Mouse (Mus musculus) bone marrow macrophage, adult 2 months (primary cell): ENCODE results near the gene Hirip3. TPM values are rescaled to one million over a fixed set of nuclear protein-coding genes. Genes with fewer than 3 reads are reported as not detected.

Source experiments
- H3K27ac ChIP-seq: 2 replicates; pipeline ENCODE4 v1.5.1; 2012; ENCODE audit warnings: low read depth, low read length; ENCODE audit not compliant: insufficient read depth
- H3K4me1 ChIP-seq: 2 replicates; pipeline ENCODE4 v1.6.1; 2012; ENCODE audit warnings: low read length; ENCODE audit not compliant: control insufficient read depth, insufficient read depth
- H3K4me3 ChIP-seq: 2 replicates; pipeline ENCODE4 v1.5.1; 2012; ENCODE audit warnings: mild to moderate bottlenecking, low read length, moderate library complexity; ENCODE audit not compliant: insufficient read depth
- CTCF ChIP-seq: IDR thresholded peaks from 2 replicates; pipeline ENCODE4 v1.5.1; 2012; ENCODE audit warnings: low read depth, mild to moderate bottlenecking, low read length, moderate library complexity
- POLR2A ChIP-seq: IDR thresholded peaks from 2 replicates; pipeline ENCODE4 v1.6.1; 2012; ENCODE audit warnings: mild to moderate bottlenecking, low read depth, low read length, borderline replicate concordance
- polyA plus RNA-seq: library from polyadenylated mRNA; stranded (reverse); fragments of >200 nt; gene quantifications from 2 replicates; pipeline ENCODE4 v1.2.4, GENCODE M21; 2012; ENCODE audit not compliant: missing spikeins, insufficient read depth, insufficient read length

Gene Hirip3
- polyA plus RNA-seq, 1 experiment = 32.0 TPM

DNA sequence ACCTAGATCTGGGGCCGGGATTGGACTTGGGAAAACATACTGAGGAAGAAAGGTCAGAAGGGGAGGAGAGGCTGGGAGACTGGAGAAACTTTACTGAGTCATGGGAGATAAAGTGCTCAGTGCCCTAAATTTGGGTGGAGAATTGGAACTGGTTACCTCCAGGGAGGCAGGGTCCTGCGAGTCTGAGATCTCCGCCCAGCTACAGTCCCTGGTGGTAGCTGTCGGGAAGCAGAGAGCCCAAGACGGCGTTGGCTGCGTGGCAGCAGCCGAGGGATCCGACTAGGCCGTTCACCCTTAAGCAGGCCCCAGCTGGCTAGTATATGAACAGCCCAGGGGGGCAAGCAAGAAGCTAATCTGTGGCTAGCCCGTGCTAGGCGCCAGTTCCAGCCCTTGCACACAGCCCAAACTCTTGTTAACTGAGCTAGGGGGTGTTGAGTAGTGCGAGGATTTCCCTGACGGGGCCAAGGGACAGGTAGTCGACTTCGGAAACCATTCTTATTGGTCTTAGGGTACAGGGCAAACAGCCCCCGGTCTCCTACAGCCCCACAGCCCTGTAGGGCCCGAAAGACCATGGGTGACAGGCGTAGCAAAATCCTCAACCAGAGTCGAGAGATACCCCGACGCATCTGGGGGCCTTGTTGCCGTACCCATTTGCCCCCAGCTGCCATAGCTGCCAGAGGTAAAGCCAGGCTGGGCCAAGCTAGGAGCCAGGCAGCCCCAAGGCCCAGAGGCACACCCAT lies 8.2 kb downstream of the Hirip3 start:
- no peak overlapping the region for H3K4me3 ChIP-seq
- peaks cover 9% of the 10 kb centered on the region; the same call in 1 of the 2 replicates for H3K4me1 ChIP-seq
- H3K27ac ChIP-seq = no peak overlapping the region
- TF ChIP-seq CTCF (no peak), POLR2A (no peak)

DNA sequence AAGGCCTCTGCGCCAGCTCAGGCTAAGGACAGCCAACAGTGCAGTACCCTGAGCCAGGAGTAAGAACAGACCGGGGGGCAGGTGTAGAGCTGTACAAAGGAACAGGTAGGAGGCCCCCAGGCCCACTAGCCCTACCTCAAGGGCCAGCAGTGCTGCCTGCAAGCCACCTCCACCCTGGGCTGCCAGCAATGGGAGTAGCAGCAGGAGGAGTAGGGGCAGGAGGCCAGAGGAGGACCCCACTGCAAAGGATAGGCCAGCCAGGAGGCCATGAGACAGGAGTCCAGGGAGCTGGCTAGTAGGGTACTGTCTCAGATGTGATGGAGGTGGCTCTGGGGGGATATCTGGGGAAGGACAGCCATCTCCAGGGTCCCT lies 8.7 kb downstream of the Hirip3 start:
- Histone ChIP-seq H3K27ac (no peak overlapping the region), H3K4me3 (no peak overlapping the region), H3K4me1 (peaks cover 9% of the 10 kb centered on the region; the same call in 1 of the 2 replicates)
- no peak for TF ChIP-seq CTCF
- no peak for TF ChIP-seq POLR2A

DNA sequence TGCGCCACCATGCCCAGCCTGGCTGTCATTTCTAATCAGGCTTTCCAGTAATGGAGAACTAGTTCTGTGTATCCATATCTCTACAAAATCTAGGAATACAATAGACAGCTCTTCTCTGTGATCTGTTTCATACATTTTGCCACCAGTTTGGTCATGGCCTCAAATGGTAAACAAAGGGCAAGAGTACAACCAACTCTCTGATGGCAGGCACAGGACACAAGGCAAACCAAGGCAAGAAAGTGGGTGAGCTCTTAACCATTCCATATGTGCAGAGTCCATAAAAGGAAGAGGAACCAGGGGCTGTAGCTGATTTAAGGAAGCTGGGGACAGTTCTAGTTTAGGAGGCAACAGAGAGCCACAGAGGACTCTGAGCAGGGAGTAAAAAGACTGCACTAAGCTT lies 15.5 kb downstream of the Hirip3 start:
- H3K4me1 ChIP-seq = peaks cover 23% of the 10 kb centered on the region
- H3K4me3 ChIP-seq = no peak overlapping the region
- TF ChIP-seq CTCF (no peak), POLR2A (no peak)
- peak overlapping the region; percentile 29; the same call in 1 of the 2 replicates for H3K27ac ChIP-seq

DNA sequence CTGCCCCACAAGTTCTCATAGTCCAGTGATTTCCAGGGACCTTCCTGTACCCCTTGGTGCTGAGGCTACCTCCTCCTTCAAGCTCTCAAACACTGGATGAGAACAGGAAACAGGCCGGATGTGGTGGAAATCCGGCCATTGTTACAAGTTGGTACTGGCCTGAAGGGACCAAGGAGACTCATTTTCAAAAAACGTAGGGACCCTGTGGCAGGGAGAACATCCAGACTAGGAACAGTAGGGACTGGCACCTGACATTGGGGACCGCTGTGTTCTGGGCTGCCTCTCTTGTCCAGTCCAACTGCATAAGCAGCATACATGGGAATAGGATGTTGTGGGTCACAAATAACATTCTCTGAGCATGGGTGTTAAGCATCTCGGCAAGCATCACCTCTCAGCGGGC lies 19.3 kb downstream of the Hirip3 start:
- no peak for TF ChIP-seq POLR2A
- no peak for TF ChIP-seq CTCF
- Histone ChIP-seq H3K27ac (no peak overlapping the region), H3K4me1 (peaks cover 41% of the 10 kb centered on the region), H3K4me3 (no peak overlapping the region)

DNA sequence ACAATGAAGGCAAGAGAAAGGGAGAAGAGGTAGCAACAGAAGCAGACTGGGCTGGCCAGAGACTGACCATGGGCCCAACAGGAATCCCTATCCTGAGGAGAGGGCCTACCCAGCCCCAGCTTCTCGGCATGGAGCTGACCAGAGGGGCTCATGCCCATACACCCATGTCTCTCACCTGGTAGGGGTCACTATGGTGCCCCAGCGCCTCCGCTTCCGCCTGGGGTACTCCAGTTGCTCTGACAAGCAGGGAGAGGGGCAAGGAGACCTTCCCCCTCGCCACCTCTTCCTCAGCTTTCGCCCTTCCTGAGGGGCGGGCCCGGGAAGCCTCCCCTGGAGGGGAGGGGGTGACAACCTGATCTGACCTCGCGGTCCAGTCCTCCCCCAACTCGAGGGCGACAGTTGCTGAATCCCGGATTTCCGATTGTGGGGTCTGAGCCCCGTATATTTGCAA lies 22.0 kb downstream of the Hirip3 start:
- peaks cover 27% of the 10 kb centered on the region for H3K4me1 ChIP-seq
- H3K4me3 ChIP-seq = peak overlapping the region; percentile 75
- TF ChIP-seq POLR2A = no peak
- no peak for TF ChIP-seq CTCF
- H3K27ac ChIP-seq = peak overlapping the region; percentile 70

DNA sequence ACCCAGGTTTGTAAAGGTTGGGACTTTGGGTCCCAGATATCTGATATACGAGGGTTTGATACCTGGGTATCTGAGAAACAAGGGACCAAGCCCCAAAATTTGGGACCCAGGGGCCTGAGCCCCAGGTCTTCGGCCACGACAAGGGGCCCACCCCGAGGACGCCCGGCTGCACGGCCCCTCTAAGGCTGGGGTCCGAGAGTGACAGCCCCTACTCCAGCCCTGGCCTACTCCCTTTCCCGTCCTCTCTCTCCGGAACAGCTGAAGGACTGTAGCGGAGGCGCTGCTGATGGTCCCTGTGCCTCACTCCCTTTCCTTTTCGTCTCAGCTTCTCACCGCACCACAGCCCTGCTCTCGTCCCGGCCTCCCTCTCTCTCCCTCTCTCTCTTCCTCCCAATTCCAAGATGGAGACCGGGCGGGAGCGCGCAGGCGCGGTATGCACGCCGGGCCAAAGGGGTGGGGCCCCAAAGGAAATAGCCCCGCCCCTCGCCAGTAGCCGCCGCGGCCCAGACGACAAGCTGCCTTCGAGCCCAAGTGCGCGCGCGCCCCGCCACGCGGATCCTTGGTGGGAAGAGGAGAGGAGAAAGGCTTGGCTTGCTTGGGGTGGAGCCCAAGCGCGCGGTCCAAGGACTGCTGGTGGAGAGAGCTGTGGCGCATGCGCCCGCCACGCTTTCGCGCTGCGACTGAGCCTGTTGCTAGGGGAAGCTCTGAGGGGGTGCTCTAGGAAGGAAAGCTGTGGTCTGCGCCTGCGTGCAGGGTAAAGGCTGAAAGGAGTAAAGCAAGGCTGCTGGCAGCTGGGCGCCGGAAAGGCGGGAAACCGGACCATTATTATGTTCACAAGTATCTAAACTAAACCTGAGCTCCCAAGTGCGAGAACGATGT lies 22.8 kb downstream of the Hirip3 start, which contains the start of gene Taok2:
TSS of gene Taok2 (minus strand) at position 418 of the 879 bp plus-strand sequence.
- H3K4me3 ChIP-seq = peak within 1 kb of the TSS; percentile 75
- TF ChIP-seq CTCF (no peak), POLR2A (no peak)
- H3K4me1 ChIP-seq = peaks cover 26% of the 10 kb centered on the region
- H3K27ac ChIP-seq = peak within 1 kb of the TSS; percentile 70

DNA sequence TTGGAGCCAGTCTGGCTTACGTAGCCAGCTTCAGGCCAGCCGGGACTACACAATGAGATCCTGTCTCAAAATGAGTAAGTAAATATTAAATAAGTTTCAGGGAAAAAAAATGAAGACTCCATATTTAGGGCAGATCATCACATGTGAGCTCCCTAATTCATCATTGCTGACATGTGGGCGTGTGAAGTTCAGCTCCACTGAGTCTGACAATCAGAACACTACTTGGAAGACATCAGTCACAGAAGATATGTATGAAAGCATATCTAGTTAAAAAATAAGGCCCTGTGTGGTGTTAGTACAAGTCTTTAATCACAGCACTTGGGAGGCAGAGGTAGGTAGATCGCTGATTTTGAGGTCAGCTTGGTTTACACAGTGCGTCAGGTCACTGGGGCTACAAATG lies 25.5 kb downstream of the Hirip3 start:
- Histone ChIP-seq H3K4me3 (no peak overlapping the region), H3K27ac (no peak overlapping the region), H3K4me1 (peaks cover 18% of the 10 kb centered on the region)
- no peak for TF ChIP-seq CTCF
- no peak for TF ChIP-seq POLR2A

DNA sequence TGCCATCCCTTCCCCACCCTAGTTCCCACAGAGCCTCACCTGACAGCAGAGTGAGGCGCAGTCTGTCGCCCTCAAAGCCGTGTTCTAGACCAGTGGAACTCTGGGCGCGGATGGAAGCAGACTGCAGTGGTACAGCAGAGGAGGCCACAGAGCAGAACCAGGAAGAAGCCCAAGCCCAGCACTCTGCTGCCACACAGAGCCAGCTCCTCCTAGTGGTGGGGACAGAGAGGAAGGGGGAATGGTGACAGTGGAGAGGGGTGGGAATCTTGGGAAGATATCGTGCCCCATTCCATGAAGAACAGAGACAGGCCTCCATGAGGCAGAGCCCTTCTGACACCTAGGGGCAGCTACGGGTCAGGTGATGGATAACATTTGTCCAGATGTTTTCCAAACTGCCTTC lies 27.1 kb downstream of the Hirip3 start:
- TF ChIP-seq POLR2A (no peak), CTCF (peak; percentile 53; the same call in 1 of the 2 replicates)
- Histone ChIP-seq H3K4me3 (no peak overlapping the region), H3K27ac (no peak overlapping the region), H3K4me1 (peaks cover 9% of the 10 kb centered on the region)

DNA sequence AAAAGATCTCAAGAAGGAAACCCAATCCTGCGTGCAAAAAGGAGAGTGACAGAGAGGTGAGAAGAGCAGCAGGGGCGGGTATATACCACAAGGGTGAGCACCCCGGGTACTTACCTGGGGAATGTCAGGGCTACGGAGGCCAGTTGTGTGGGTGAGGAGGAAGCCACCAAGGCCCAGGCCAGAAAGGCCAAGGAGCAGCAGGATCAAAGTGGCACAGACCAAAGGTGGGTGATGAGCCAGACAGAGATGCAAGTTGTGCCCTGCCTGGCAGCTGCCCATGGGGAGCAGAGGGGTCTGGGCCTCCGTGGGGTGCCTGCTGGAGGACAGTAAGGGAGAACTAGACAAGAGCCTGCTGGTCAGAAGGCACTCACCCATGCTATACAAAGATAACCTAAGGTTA lies 35.1 kb downstream of the Hirip3 start:
- Histone ChIP-seq H3K4me1 (peaks cover 23% of the 10 kb centered on the region), H3K4me3 (peak overlapping the region; percentile 53), H3K27ac (peak overlapping the region; percentile 90)
- no peak for TF ChIP-seq POLR2A
- TF ChIP-seq CTCF = no peak
